Mouse (Mus musculus): Measurements from ENCODE around the gene Hspa5. TPM values are rescaled to one million over a fixed set of nuclear protein-coding genes. Genes with fewer than 3 reads are reported as not detected.

The Hspa5 gene
- 787 TPM for polyA plus RNA-seq (2014; fragmentation: Illumina TruSeq; extraction: RNeasy Lipid Tissue Mini Kit (QIAGEN cat#74804); ENCODE audit: low read depth, low replicate concordance)

GRCm38 (mm10) chr2:34771368-34772226, at the start of gene Hspa5:
TSS of gene Hspa5 (plus strand) at chr2:34771970.

GRCm38 (mm10) chr2:34754551-34755358, 17.0 kb upstream of the Hspa5 start, which contains the start of gene Gapvd1:
TSS of gene Gapvd1 (minus strand) at chr2:34755232.

GRCm38 (mm10) chr2:34799357-34800256, 27.8 kb downstream of the Hspa5 start, which contains the start of gene Rabepk:
TSS of gene Rabepk (minus strand) at chr2:34799912.

GRCm38 (mm10) chr2:34825827-34826459, 54.2 kb downstream of the Hspa5 start, which contains the start of gene Fbxw2:
TSS of gene Fbxw2 (minus strand) at chr2:34826311.

Other genes with a start within 250 kb of the Hspa5 start
- gene Gapvd1, start 16.7 kb upstream of the Hspa5 start, polyA plus RNA-seq (2014; fragmentation: Illumina TruSeq; extraction: RNeasy Lipid Tissue Mini Kit (QIAGEN cat#74804); ENCODE audit: low read depth, low replicate concordance), result 60.9 TPM
- 8.2 TPM for gene Rabepk, start 27.9 kb downstream of the Hspa5 start, polyA plus RNA-seq (2014; fragmentation: Illumina TruSeq; extraction: RNeasy Lipid Tissue Mini Kit (QIAGEN cat#74804); ENCODE audit: low read depth, low replicate concordance)
- gene Fbxw2, start 54.3 kb downstream of the Hspa5 start, polyA plus RNA-seq (2014; fragmentation: Illumina TruSeq; extraction: RNeasy Lipid Tissue Mini Kit (QIAGEN cat#74804); ENCODE audit: low read depth, low replicate concordance), result 93.4 TPM
- not detected for gene Gm34653, start 61.0 kb downstream of the Hspa5 start, polyA plus RNA-seq (2014; fragmentation: Illumina TruSeq; extraction: RNeasy Lipid Tissue Mini Kit (QIAGEN cat#74804); ENCODE audit: low read depth, low replicate concordance)
- gene Cutal, start 102.4 kb downstream of the Hspa5 start, polyA plus RNA-seq (2014; fragmentation: Illumina TruSeq; extraction: RNeasy Lipid Tissue Mini Kit (QIAGEN cat#74804); ENCODE audit: low read depth, low replicate concordance), result 161 TPM
- 35.0 TPM for gene Psmd5, start 103.0 kb downstream of the Hspa5 start, polyA plus RNA-seq (2014; fragmentation: Illumina TruSeq; extraction: RNeasy Lipid Tissue Mini Kit (QIAGEN cat#74804); ENCODE audit: low read depth, low replicate concordance)
- 0.44 TPM for gene Phf19, start 142.1 kb downstream of the Hspa5 start, polyA plus RNA-seq (2014; fragmentation: Illumina TruSeq; extraction: RNeasy Lipid Tissue Mini Kit (QIAGEN cat#74804); ENCODE audit: low read depth, low replicate concordance)
- 9.8 TPM for gene Traf1, start 189.8 kb downstream of the Hspa5 start, polyA plus RNA-seq (2014; fragmentation: Illumina TruSeq; extraction: RNeasy Lipid Tissue Mini Kit (QIAGEN cat#74804); ENCODE audit: low read depth, low replicate concordance)

Data from sigmoid colon, adult 10 weeks (tissue).